Mouse (Mus musculus): ENCODE data around the gene Adad2. TPM values are rescaled to one million over a fixed set of nuclear protein-coding genes. Genes with fewer than 3 reads are reported as not detected.

Adad2 gene
- polyA plus RNA-seq, 1 experiment = 0.11 TPM

- no peak for DNase-seq
- whole genome bisulfite sequencing = 81% methylated on average over 14 of the region's 14 CpGs
- TF ChIP-seq POLR2A (IDR thresholded peaks at IDR 0.05; ENCODE audit: borderline replicate concordance, insufficient read depth, low read length) (no peak), CTCF (IDR thresholded peaks at IDR 0.05; ENCODE audit: borderline replicate concordance, insufficient read depth, low read depth, low read length) (no peak)
- Histone ChIP-seq H3K27me3 (ENCODE audit: control insufficient read depth, insufficient read depth, low read length) (no peaks in the 10 kb centered on the region), H3K27ac (ENCODE audit: insufficient read depth, low read length) (no peak overlapping the region), H3K4me3 (replicated peaks; ENCODE audit: insufficient read depth, low read depth, low read length) (no peak overlapping the region), H3K4me1 (ENCODE audit: control insufficient read depth, insufficient read depth, low read length) (no peaks in the 10 kb centered on the region)
These were observed 22.2 kb upstream of the Adad2 start for GRCm38 (mm10) chr8:119590348-119590747.

DNA sequence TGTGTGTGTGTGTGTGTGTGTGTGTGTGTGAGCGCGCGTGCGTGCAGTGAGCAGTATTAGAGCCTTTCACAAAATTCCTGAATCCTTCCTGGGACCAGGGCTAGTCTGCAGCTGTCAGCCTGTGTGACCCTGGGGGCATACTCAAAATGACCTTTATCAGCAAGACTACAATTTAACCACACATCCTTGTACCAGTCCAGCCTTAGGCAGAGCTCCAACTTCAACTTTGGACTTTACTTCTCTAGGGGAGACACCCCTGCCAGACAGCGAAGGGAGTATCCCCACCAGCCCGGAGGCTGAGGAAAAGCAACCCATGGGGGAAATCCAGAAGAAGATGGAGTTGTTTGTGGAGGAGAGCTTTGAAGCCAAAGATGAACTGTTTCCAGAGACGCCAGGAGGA is 21.1 kb upstream of the Adad2 start:
- no peak for DNase-seq
- Histone ChIP-seq H3K27ac (ENCODE audit: insufficient read depth, low read length) (no peak overlapping the region), H3K4me3 (replicated peaks; ENCODE audit: insufficient read depth, low read depth, low read length) (no peak overlapping the region), H3K4me1 (ENCODE audit: control insufficient read depth, insufficient read depth, low read length) (no peaks in the 10 kb centered on the region), H3K27me3 (ENCODE audit: control insufficient read depth, insufficient read depth, low read length) (no peaks in the 10 kb centered on the region)
- TF ChIP-seq POLR2A (IDR thresholded peaks at IDR 0.05; ENCODE audit: borderline replicate concordance, insufficient read depth, low read length) (no peak), CTCF (IDR thresholded peaks at IDR 0.05; ENCODE audit: borderline replicate concordance, insufficient read depth, low read depth, low read length) (no peak)
- 81% methylated on average over 7 of the region's 7 CpGs for WGBS

- Histone ChIP-seq H3K27ac (ENCODE audit: insufficient read depth, low read length) (no peak overlapping the region), H3K4me1 (ENCODE audit: control insufficient read depth, insufficient read depth, low read length) (peaks cover 9% of the 10 kb centered on the region), H3K27me3 (ENCODE audit: control insufficient read depth, insufficient read depth, low read length) (no peaks in the 10 kb centered on the region), H3K4me3 (replicated peaks; ENCODE audit: insufficient read depth, low read depth, low read length) (peak overlapping the region; percentile 88)
- no peak for DNase-seq
- 92% methylated on average over 4 of the region's 4 CpGs for WGBS
- TF ChIP-seq CTCF (IDR thresholded peaks at IDR 0.05; ENCODE audit: borderline replicate concordance, insufficient read depth, low read depth, low read length) = no peak
These were observed 8.8 kb upstream of the Adad2 start for GRCm38 (mm10) chr8:119603771-119604170.

DNA sequence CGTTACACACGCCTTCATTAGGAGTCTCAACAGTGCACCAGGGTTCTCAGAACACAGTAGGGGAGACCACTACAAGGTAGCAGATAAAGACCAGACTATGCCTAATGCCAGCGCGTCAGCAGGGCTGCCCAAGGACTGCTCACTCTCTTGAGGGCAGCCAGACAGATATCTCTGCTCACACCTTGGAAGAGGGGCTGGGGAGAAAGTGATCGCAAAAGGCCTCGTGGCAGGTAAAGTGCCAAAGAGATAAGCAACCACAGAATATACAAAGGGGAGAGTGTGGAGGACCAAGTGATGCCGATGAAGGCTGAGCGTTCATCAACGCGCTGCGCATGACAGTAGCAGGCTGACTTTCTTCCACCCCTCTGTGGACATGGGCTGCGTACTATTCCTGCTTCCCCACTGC is 8.1 kb upstream of the Adad2 start:
- H3K4me1 ChIP-seq (ENCODE audit: control insufficient read depth, insufficient read depth, low read length) = peaks cover 9% of the 10 kb centered on the region
- H3K27ac ChIP-seq (ENCODE audit: insufficient read depth, low read length) = no peak overlapping the region
- no peak for DNase-seq
- TF ChIP-seq CTCF (IDR thresholded peaks at IDR 0.05; ENCODE audit: borderline replicate concordance, insufficient read depth, low read depth, low read length) (no peak), POLR2A (IDR thresholded peaks at IDR 0.05; ENCODE audit: borderline replicate concordance, insufficient read depth, low read length) (no peak)
- no peaks in the 10 kb centered on the region for H3K27me3 ChIP-seq (ENCODE audit: control insufficient read depth, insufficient read depth, low read length)
- H3K4me3 ChIP-seq (replicated peaks; ENCODE audit: insufficient read depth, low read depth, low read length) = peak overlapping the region; percentile 88
- 30% methylated on average over 12 of the region's 12 CpGs for WGBS

DNA sequence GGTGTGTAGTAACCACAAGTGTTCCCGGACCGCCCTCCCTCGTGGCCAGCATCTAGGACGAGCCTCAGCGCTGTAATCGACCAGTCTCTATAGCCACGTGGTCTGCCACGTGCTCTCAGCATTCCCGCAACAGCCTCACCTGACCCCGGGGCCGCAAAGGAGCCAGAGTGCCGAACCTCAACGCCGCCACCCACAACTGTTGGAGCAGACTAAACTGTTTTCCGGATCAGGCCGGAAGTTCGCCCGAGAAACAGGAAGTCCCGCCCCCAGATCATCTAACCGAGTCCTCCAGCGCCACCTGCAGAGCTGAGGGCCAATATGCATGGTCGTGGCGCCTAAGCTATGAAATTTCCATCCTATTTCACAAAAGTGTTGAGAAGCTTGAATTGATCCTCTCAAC is 7.6 kb upstream of the Adad2 start, which contains the start of gene Taf1c:
Gene Taf1c, minus strand, starts transcription at position 227 of the 400 bp plus-strand sequence.
- peak; percentile 90 to 95 for DNase-seq
- H3K4me1 ChIP-seq (ENCODE audit: control insufficient read depth, insufficient read depth, low read length) = peaks cover 9% of the 10 kb centered on the region
- 0% methylated on average over 23 of the region's 23 CpGs for WGBS
- H3K4me3 ChIP-seq (replicated peaks; ENCODE audit: insufficient read depth, low read depth, low read length) = peak within 1 kb of the TSS; percentile 88
- peak; percentile 72 for TF ChIP-seq POLR2A (IDR thresholded peaks at IDR 0.05; ENCODE audit: borderline replicate concordance, insufficient read depth, low read length)
- TF ChIP-seq CTCF (IDR thresholded peaks at IDR 0.05; ENCODE audit: borderline replicate concordance, insufficient read depth, low read depth, low read length) = peak; percentile 88
- no peaks in the 10 kb centered on the region for H3K27me3 ChIP-seq (ENCODE audit: control insufficient read depth, insufficient read depth, low read length)
- no peak within 1 kb of the TSS for H3K27ac ChIP-seq (ENCODE audit: insufficient read depth, low read length)

DNA sequence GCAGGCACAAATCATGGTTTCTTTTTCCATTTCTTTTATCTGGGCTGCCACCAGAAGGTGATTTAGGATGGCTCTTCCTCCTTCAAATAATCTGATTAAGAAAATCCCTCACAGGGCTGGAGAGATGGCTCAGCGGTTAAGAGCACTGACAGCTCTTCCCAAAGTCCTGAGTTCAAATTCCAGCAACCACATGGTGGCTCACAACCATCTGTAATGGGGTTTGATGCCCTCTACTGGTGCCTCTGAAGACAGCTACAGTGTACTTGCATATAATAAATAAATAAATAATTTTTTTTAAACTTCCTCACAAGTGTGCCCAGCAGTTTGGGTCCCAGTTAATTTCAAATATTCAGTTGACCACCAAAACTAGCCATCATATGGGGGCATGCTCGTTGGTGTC is 6.3 kb upstream of the Adad2 start:
- no peak overlapping the region for H3K27ac ChIP-seq (ENCODE audit: insufficient read depth, low read length)
- TF ChIP-seq POLR2A (IDR thresholded peaks at IDR 0.05; ENCODE audit: borderline replicate concordance, insufficient read depth, low read length) (no peak), CTCF (IDR thresholded peaks at IDR 0.05; ENCODE audit: borderline replicate concordance, insufficient read depth, low read depth, low read length) (no peak)
- WGBS = 87% methylated on average over 2 of the region's 2 CpGs
- DNase-seq = no peak
- H3K4me3 ChIP-seq (replicated peaks; ENCODE audit: insufficient read depth, low read depth, low read length) = no peak overlapping the region
- no peaks in the 10 kb centered on the region for H3K27me3 ChIP-seq (ENCODE audit: control insufficient read depth, insufficient read depth, low read length)
- peaks cover 9% of the 10 kb centered on the region for H3K4me1 ChIP-seq (ENCODE audit: control insufficient read depth, insufficient read depth, low read length)

DNA sequence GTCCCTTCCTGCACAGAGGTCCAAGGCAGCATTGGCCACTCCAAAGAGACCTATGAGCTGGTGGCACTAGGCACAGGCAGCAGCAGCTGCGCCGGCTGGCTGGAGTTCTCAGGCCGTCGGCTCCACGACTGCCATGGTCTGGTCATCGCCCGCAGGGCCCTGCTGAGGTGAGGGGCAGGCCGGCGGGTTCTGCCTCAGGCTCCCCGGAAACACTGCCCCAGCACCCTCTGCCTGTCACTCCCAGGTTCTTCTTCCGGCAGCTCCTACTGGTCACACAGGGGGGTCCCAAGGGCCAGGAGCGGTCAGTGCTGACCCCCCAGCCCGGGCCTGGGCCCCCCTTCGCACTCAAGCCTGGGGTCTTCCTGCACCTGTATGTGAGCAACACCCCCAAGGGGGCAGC is 2.5 kb downstream of the Adad2 start:
- H3K4me3 ChIP-seq (replicated peaks; ENCODE audit: insufficient read depth, low read depth, low read length) = no peak overlapping the region
- 63% methylated on average over 14 of the region's 14 CpGs for WGBS

GRCm38 (mm10) chr8:119616358-119616757 is 3.8 kb downstream of the Adad2 start:
- Histone ChIP-seq H3K4me3 (replicated peaks; ENCODE audit: insufficient read depth, low read depth, low read length) (no peak overlapping the region), H3K27ac (ENCODE audit: insufficient read depth, low read length) (no peak overlapping the region), H3K27me3 (ENCODE audit: control insufficient read depth, insufficient read depth, low read length) (no peaks in the 10 kb centered on the region), H3K4me1 (ENCODE audit: control insufficient read depth, insufficient read depth, low read length) (no peaks in the 10 kb centered on the region)
- no peak for DNase-seq
- 68% methylated on average over 7 of the region's 7 CpGs for WGBS
- TF ChIP-seq POLR2A (IDR thresholded peaks at IDR 0.05; ENCODE audit: borderline replicate concordance, insufficient read depth, low read length) (no peak), CTCF (IDR thresholded peaks at IDR 0.05; ENCODE audit: borderline replicate concordance, insufficient read depth, low read depth, low read length) (no peak)

More for the DNA sequence above, 2.5 kb downstream of the Adad2 start:
- no peak for TF ChIP-seq POLR2A (IDR thresholded peaks at IDR 0.05; ENCODE audit: borderline replicate concordance, insufficient read depth, low read length)
- TF ChIP-seq CTCF (IDR thresholded peaks at IDR 0.05; ENCODE audit: borderline replicate concordance, insufficient read depth, low read depth, low read length) = no peak
- Histone ChIP-seq H3K27me3 (ENCODE audit: control insufficient read depth, insufficient read depth, low read length) (no peaks in the 10 kb centered on the region), H3K4me1 (ENCODE audit: control insufficient read depth, insufficient read depth, low read length) (no peaks in the 10 kb centered on the region), H3K27ac (ENCODE audit: insufficient read depth, low read length) (no peak overlapping the region)
- no peak for DNase-seq
